Mouse (Mus musculus) T-helper 2 cell (primary cell): ENCODE data around the gene Rasl10b.

Experiments used
- in situ Hi-C: fragments of 300-600 bp; cut with MboI, MseI; formaldehyde crosslinking; loops from one replicate; pipeline ENCODE4 v1.15.1; 2025; ENCODE audit warnings: high pct_unique_total_duplicates

Gene Rasl10b

GRCm38 (mm10) chr11:83429355-83429754, 20.4 kb downstream of the Rasl10b start, which contains the start of gene Gas2l2:
Gene Gas2l2, minus strand, starts transcription at chr11:83429455.
- in situ Hi-C loops: loop anchor here (10.0 kb wide), 2 partner anchors 75 to 105 kb away; no protein-coding TSS in a partner anchor

- in situ Hi-C loops: no loop called here
Measured at GRCm38 (mm10) chr11:83432533-83432932, 23.6 kb downstream of the Rasl10b start.

- in situ Hi-C loops: no loop called here
Measured at GRCm38 (mm10) chr11:83437377-83437776, 28.4 kb downstream of the Rasl10b start, which contains the start of gene 1700020L24Rik. Gene 1700020L24Rik, plus strand, starts transcription at chr11:83437677.

GRCm38 (mm10) chr11:83439426-83440060, 30.6 kb downstream of the Rasl10b start:
- in situ Hi-C loops: no loop called here

- in situ Hi-C loops: no loop called here
Measured at GRCm38 (mm10) chr11:83440081-83441064, 31.4 kb downstream of the Rasl10b start.

DNA sequence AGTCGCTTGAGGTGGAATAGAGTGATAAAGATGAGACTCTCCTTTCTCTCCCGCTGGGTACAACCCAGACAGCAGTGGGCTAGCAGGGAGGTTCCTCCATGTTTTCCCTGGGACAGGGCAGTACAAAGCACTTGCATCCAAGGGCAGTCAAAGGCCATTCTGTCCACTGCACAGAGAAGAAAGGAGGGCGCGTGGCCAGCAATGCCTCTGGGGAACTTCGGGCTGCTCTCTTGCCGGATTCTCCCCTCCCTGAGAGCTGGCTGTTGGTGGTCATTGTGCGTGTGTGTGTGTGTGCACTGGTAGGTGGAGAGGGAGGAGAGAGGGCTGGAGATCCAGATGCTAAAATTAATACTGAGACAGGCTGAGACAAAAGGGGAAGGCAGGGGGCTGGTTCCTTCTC, 32.3 kb downstream of the Rasl10b start:
- in situ Hi-C loops: no loop called here

- in situ Hi-C loops: no loop called here
Measured at GRCm38 (mm10) chr11:83442596-83443267, 33.8 kb downstream of the Rasl10b start.

GRCm38 (mm10) chr11:83443824-83444223, 34.9 kb downstream of the Rasl10b start:
- in situ Hi-C loops: no loop called here

GRCm38 (mm10) chr11:83445001-83445400, 36.1 kb downstream of the Rasl10b start:
- in situ Hi-C loops: no loop called here

GRCm38 (mm10) chr11:83447612-83448011, 38.7 kb downstream of the Rasl10b start:
- in situ Hi-C loops: no loop called here

DNA sequence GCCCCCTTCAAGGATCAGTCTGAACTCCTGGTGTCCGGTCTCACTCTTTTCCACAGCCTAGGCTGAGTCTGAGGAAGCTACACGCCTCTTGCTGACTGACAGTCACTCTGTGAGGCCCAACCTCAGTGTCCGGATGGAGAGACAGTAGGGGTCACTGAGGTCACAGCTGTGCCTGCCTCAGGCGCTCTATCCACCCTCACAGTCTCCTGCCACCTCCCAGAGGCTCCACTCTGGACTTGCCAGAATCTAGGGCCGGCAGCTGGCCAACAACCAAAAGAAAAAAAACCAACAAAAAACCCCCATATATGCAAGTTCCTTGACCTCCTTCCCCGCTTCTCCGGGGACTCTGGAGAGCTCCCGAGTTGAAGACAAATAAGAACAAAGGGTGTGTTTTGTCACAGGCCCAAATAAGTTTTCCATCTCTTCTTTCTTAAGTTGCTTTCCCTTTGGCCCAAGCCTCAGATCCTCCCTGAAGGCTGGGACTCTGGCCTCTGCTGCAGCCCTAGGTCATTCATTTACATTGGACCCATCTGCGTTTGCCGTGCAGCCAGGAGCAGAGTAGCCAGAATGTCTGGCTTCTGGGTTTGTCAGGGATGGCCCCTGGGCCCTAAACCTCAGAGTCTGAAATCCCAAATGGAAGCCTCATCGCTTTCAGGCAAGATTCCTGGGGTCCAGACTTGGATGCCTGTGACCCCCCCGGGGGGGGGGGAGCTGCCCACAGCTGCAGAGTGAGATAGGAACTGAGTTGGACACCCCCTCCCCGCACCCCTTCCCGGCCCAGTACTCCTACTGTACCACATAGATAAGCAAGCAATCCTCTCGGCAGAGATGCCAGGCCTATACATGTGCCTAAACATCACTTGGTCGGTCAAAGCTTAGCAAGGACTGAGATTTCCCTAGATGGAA, 39.3 kb downstream of the Rasl10b start:
- in situ Hi-C loops: no loop called here

DNA sequence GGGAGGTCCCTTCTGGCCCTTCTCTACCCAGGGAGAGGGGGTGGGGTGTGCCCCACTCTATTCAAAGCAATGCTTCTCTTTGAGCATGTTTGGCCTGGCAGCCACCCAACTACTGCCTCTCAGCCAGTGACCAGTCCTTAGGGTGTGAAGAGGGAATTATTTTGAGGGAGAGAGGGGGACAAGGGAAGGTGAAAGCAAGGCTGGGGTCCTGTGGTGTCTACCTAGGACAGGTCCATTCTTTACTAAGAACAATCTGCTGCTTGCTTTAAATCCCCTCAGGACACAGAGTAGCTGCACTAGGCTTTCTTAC, 39.9 kb downstream of the Rasl10b start:
- in situ Hi-C loops: no loop called here

GRCm38 (mm10) chr11:83449298-83449697, 40.4 kb downstream of the Rasl10b start:
- in situ Hi-C loops: no loop called here

DNA sequence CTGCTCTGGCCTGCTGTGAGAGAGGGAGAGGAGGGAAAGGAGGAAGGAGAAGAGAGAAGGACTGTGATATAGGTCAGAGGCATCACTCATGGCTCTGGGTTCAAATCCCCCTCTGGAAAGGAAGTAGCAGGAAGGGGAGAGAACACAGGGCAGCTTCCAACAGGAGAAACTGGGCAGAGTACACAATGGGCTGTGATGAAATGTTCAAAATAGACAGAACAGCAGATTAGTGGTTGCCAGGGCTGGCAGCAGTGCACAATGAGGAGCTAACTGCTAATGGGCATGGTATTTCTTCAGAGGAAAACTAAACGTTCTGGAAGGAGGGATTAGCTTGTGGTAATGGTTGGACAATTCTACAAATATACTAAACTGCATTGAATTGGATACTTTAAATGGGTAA, 41.6 kb downstream of the Rasl10b start:
- in situ Hi-C loops: no loop called here

- in situ Hi-C loops: no loop called here
Measured at GRCm38 (mm10) chr11:83451281-83451680, 42.3 kb downstream of the Rasl10b start.

DNA sequence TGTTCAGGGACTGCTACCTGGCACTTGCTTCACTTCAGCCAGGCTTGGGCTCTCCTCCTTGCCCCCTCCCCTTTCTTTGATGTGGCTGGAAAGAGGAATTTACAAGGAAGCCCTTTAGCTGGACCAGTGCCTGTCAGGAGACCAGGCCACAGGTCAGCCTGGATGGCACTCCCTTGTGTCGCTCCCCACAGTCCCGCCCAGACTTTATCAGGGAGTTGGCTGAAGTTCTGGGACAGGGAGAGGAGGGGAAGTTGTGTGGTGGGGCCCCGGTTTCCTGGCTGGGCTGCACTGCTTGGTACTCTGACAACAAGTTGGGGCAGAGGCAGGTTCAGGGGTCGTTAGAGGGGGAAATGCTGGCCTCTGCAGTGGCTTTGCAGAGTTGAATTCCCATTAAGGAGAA, 45.6 kb downstream of the Rasl10b start:
- in situ Hi-C loops: no loop called here

GRCm38 (mm10) chr11:83455608-83456007, 46.7 kb downstream of the Rasl10b start:
- in situ Hi-C loops: no loop called here

DNA sequence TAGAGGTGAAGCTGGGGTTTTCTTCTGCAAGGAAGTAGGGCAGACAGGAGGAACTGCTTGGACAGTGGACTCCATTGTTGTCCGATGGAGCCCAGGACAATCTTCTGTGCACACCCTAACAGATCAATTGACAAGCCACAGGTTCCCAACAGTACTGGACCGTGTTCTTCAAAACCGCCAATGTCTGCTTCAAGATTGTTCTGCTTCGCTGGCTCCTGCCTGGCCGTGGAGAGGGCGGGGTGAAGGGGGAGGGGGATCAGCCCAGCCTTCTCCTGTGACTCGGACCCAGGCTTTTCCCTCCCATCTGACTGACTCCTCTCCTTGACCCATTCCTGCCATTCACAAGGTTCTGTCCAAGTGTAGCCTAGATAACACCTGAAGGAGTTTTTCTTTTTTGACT, 48.3 kb downstream of the Rasl10b start:
- in situ Hi-C loops: no loop called here

DNA sequence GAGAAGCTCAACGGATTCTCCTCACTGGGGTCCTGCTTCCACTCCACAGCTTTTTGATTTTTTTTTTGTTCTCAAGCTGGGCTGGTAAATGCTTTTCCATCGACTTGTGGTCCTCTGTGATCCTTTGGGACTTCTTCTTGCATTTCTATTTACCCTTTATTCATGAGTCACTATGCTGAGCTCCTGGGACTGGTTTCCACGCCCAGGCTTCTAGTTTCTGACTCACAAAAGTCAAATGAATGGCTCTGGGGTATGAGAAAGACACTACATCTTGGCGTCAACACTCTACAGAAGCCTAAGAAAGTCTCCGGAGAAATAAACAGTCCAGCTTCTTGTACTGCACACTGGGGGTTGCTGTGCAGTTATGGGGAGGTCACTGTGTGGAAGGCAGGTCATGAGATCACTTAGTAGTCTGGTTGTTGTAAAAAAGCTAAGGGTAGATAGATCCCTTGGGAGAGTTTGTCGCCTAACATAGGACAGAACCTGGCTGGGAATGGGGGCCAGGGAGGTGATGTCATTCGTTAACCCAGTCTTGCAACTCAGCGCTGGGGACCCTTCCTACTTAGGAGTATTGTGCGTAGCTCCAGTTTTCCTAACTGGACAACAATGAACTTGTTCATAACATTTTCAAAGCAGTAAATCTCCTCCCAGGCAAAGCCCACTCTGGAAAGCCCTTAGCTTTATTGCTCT, 49.1 kb downstream of the Rasl10b start:
- in situ Hi-C loops: no loop called here

- in situ Hi-C loops: no loop called here
Measured at GRCm38 (mm10) chr11:83461462-83462027, 52.6 kb downstream of the Rasl10b start.
